Mouse (Mus musculus): ENCODE data around the gene Slc3a2.
"Not testable (repeated sequence)": the region's sequence is repeated elsewhere in the genome, so short reads cannot be mapped to it uniquely, and the experiment has no call there.

The Slc3a2 gene

DNA sequence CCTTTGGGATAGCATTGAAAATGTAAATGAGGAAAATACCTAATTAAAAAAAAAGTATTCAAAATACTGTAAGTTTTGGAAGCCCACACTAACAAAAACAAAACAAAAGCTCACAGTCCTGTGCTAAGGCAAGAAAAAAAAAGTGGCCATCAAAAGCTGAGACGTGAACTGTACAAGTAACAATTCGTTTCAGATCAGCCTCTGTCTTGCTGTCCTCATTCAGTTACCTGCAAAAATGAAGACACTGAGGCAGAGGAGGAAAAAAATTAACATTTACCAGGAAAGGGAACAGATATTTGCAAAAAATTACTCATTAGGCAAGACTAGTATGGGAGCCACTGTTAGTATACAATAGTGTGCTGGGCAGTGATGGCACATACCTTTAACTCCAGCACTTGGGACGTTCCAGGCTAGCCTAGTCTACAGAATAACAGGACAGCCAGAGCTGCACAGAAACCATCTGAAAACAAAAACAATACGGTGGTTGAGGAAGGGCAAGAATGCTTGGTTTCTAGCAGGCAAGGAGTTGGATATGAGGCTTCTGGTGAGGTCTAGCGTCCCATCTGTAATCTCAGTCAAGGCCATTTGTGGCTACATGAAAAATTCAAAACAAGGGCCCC lies 4.4 kb upstream of the Slc3a2 start:
- no peak for DNase-seq (ENCODE audit: low read depth, low spot score)

DNA sequence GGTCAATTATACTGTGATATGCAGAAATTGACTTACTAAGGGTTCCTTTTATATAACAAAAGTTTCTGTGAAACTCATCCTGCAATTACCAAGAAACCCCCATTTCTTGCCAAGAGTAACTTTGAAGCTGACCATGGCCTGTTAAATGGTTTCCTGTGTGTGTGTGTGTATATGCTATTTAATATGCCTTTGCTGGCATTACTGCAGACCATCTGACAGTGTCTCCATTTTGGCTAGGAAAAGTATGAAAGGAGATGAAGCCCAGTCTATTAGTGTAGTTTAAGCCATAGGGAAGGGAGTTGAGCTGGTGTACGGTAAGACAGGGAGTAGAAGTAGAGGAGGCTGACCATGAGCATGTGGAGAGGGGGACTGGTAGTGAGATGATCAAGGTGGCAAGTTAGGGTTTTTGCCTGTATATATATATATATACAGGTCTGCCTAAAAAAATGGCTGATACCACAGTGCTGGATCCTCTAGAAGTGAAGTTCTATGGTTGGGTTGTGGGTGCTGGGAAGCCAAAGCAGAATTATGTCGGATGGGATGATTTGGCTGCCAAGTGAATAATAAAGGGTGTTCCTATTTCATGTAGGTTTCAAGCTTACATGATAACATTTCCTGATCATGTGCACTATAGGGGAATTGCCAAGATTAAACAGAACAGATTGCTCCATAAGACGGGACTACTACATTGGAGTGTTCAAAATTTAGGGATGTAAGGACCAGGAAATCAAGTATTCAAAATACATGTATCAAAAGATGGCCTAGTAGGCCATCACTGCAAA lies 3.6 kb upstream of the Slc3a2 start:
- no peak for DNase-seq (ENCODE audit: low read depth, low spot score)

- no peak for DNase-seq (ENCODE audit: low read depth, low spot score)
These were observed 2.0 kb upstream of the Slc3a2 start for GRCm38 (mm10) chr19:8725081-8725613.

- DNase-seq (ENCODE audit: low read depth, low spot score), result no peak
These were observed 1.2 kb upstream of the Slc3a2 start for GRCm38 (mm10) chr19:8724392-8724791.

DNA sequence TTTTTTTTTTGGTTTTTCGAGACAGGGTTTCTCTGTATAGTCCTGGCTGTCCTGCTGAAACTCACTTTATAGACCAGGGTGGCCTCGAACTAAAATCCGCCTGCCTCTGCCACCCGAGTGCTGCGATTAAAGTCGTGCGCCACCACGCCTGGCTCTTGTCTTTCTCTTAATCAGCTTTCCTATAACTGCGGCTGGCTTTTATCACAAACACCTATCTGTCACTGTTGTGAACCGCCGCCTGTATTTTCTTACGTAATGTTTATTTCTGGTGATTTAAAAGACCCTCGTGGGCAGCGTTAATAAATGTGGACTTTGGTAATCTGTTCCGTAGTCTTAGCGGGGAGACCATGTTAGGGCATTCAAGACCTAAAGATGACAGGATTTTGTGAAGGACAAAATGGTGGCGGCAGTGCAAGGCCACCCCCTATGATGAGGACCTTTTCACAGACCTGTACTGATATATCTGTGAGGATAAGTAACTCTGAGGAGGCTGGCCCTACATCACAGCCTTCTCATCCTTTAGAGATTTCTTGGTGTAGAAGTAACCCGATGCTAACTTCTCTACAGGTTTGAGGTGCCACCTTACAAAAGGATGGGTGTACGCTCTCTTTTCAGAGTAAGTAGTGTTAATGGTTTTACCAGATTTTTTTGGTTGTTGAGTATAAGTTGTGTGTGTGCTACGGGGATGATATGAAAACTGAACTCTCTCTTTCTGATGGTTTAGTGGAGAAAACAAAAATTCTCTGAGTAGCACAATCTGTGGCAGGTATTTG lies 591 bp upstream of the Slc3a2 start:
- DNase-seq (ENCODE audit: low read depth, low spot score), result no peak

DNA sequence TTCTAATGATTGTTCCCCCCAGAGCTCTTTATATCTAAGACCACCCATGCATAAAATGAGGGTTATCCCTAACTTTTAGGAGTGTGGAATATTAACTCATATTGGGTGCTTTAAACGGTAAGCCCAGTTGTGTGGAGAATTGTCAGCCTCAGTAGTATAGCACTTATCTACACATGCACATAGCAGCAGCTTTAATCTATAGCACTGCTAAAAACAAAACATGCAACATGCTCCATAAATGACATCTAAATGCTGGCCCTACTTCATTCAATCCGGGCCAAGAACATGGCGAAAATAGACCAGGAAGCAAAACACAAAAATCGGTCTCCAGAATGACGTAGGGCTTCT lies 636 bp downstream of the Slc3a2 start:
- DNase-seq (ENCODE audit: low read depth, low spot score), result no peak

GRCm38 (mm10) chr19:8722021-8722420 lies 1.1 kb downstream of the Slc3a2 start:
- no peak for DNase-seq (ENCODE audit: low read depth, low spot score)

- no peak for DNase-seq (ENCODE audit: low read depth, low spot score)
These were observed 1.8 kb downstream of the Slc3a2 start for GRCm38 (mm10) chr19:8721378-8721777.

GRCm38 (mm10) chr19:8719037-8719436 lies 4.1 kb downstream of the Slc3a2 start:
- not testable (repeated sequence) for DNase-seq (ENCODE audit: low read depth, low spot score)

- DNase-seq (ENCODE audit: low read depth, low spot score), result peak; percentile 78
These were observed 4.8 kb downstream of the Slc3a2 start for GRCm38 (mm10) chr19:8718357-8718756.

DNA sequence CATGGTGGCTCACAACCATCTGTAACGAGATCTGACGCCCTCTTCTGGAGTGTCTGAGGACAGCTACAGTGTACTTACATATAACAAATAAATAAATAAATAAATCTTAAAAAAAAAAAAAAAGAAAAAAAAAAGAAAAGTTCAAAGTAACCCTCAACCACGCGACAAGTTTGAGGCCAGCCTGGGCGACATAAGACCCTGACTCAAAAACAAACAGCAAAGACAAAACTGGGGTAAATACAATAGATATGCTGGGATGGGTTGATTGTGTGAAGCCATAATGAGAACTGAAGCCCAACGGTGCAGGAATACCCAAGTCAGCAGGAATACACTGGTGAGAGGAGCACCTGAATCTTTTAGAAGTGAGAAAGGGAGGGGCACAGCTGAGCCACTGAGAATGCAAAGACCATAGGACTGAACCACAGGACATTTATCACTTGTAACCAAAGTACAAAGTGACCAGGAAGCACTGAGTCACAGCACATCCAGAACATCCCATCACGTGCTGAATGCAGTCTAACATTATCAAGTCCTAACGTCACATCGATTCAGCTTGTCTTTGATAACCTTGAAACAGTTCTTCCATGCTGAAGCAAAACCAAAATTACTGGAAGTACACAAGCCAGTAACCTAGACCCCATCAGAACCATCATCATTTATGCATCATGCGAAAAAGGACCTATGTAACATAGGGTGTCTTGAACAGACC lies 6.2 kb downstream of the Slc3a2 start:
- DNase-seq (ENCODE audit: low read depth, low spot score), result no peak

DNA sequence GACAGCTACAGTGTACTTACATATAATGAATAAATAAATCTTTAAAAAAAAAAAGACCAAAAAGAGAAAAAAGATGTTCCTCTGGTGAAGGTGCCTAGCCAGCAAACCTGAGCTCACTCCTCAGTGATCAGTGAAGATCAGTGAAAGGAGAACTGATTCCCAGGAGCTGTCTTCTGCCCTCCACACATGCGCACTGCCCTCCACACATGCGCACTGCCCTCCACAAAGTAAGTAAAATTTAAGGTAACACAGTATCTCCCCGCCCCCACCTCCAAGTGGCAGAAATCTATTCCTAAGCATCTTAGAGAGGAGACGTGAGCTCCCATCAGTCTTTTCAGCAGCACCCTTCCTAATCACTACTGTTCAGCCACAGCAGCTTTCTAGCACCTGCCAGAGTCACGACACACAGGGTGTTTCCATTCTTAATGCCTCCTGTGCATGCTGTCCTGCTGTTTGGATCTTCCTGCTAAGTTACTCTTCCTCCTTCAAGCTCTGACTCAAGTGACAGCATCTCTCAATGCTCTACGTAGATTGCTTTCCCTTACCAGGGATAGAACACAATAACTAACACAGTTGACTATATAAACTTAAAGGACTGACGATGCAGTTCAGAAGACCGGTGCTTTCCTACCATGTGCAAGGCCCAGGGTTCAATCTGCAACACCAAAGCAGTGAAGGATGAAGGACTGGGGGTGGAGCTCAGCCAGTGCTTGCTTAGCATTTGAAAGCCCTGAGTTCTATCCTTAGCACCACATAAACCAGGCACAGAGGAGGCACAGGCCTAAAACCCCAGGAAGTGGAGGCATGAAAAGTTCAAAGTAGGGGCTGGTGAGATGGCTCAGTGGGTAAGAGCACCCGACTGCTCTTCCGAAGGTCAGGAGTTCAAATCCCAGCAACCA lies 7.1 kb downstream of the Slc3a2 start:
- DNase-seq (ENCODE audit: low read depth, low spot score), result no peak

DNA sequence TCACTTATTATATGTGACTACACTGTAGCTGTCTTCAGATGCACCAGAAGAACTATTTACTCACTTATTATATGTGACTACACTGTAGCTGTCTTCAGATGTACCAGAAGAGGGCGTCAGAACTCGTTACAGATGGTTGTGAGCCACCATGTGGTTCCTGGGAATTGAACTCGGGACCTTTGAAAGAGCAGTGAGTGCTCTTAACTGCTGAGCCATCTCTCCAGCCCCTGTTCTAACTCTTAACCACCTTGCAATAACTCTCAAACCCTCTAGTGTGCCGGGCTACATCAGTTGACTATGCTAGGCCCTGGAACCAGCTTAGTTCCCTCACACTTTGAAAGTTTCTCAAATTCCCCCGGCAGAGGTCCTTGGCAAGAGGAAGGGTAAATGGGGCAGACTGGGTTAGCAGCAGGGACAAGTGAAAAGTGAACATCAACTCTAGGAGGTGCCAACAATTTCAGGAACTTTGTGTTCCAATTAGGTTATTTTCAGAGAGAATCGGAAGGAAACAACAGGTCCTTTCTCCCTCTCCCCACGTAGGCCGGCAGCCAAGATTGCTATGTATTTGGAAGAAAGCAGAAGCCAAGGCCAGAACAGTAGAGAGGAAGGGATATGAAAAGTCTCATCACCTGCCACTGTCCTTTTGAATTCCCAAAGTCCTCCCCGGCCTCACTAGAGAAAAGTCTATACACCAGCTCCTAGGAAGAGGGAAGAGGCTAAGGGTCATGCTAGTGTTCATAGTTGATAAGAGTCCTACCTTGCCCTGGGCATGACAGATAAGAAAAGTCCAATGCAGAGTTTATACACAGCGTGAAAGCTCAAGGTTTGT lies 8.3 kb downstream of the Slc3a2 start:
- DNase-seq (ENCODE audit: low read depth, low spot score), result no peak

DNA sequence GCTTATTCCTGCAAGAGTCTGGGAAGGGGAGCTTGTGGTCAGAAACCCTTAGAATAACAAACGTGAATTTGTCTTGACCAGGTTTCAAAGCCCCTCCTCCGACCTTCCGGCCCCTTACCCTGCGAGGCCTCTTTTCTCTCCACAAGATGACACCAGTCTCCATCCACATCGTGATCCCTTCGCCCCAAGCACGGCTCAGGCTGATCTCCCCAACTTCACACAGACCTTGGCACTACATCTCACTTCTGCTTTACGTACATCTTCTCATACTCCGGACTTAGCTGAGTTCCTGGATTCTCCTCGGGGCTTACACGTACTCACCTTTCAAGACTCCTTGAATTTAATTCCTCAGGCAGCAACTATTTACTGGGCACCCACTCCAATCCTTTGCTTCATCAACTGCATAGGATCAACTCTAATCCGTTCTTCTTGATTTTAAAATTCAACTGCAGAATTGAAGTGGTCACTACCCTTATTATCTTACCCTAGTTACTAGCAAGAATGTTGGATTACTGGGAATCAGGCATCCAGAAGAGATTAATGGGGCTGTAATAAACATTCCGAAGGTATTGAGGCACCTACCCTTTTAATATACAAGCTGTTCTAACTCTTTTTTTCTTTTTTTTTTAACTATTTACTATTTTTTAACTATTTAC lies 9.0 kb downstream of the Slc3a2 start:
- no peak for DNase-seq (ENCODE audit: low read depth, low spot score)

GRCm38 (mm10) chr19:8713306-8713996 lies 9.7 kb downstream of the Slc3a2 start:
- peak; percentile 95 for DNase-seq (ENCODE audit: low read depth, low spot score)

DNA sequence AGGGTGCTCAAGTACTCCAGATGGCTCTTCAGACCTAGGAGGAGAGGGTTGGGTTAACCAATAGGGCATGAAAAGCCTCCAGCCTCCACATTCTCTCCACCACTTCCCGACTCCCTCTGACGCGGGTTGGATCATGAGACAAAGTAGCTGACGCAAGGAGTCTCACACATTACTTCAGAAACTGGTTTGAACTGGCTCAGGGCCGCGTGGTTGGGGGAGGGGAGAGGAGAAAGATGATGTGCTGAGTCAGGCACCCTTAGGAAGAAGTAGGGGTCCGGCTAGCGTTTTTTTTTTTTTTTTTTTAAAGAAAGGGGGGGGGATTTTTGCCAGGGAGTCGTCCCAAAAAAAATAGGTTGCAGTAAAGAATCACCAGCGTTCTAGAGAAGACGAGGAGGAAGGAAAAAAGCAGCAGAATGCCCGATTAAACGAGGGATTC lies 10.3 kb downstream of the Slc3a2 start:
- peak; percentile 77 for DNase-seq (ENCODE audit: low read depth, low spot score)

DNA sequence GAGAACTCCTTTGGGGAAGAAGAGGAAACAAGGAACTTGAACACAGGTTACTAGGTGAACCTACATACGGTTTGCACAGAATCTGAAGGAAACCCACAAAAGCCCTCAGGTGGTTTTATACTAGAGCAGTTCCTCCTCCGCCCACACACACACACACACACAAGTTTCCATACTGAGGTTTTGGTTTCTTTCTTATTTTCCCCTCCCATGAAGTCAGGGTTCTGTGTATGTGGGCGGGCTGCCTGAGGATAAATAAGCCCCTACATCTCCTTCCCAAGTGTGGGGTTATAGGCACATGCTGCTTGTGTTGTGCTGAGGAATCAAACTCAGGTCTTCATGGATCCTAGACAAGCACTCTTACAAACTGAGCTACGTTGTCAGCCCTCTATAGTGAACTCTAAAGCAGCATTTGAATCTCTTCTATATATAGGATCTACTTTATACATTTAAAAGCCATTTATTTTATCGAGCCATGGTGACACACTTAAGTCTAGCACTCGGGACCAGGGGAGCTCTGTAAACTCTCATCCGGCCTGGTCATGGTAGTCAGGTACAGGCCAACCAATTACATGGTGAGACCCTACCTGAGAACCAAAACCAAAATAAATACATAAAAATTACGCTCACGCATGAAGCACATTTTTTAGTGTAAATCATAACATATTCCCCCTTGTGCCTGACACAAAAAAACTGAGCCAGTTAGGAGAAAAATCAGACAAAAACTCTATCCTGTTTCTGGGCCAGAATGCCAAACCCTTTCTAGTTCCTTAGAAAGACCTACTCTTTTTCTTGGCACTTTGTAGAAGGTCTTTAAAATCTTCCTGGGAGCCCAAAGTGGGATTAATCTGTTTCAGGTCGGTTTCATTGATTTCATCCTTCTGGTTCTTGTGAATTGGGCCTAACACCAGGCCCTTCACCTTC lies 11.0 kb downstream of the Slc3a2 start:
- DNase-seq (ENCODE audit: low read depth, low spot score), result no peak

DNA sequence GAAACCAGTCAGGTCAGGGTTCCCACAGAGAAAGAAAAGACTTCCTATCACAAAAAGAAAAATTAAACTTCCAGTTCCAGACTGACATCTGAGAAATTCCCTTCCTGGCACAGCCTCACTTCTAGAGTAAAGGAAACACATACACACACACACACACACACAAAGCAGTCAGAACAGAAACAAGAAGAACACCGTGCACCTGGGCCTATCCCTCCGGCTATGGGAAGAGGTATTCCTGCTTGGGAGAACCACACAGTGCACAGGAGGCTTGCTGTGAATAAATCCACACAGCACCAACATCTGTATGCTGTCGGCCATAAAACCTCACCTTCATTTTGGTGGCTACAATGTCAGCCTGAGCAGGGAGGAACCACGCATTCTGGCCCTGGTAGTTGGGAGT lies 11.7 kb downstream of the Slc3a2 start:
- no peak for DNase-seq (ENCODE audit: low read depth, low spot score)

Data from brain, adult 2 months (tissue).